Mouse (Mus musculus): ENCODE measurements at regions not wholly inside any gene's neighbourhood (a gene's known extent, or its start where the extent isn't known, plus 50 kb on each side); places are given as distances from the start of the nearest gene placed in this dataset.

DNA sequence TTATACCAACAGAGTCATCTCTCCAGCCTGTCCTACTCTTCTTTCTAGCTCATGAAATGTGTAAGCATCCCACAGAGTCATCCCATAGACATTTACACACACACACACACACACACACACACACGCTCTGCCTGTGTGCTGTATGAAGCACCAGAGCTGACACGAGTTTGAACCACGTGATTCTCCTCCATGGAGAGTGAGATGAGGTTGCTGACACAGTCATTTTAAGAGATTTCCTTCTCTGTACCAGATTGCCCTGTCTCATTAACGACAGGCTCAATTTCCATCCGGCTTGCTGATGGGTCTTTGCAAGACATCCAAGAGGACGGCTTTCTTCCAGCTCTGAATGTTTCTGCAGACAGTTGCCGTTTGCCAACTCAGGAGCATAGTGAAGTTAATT, 190.0 kb downstream of the Clic5 start:
- ATAC-seq (ENCODE audit: insufficient read depth) (no peak), DNase-seq (ENCODE audit: low read depth in 3 of 3, low spot score in 3 of 3) (no peak)
- WGBS (ENCODE audit: insufficient replicate concordance) = 57% methylated on average over 7 of the region's 7 CpGs
- no peaks in the 10 kb centered on the region for H3K9me3 ChIP-seq (ENCODE audit: control insufficient read depth, low read length)
- H3K27me3 ChIP-seq (ENCODE audit: control insufficient read depth, insufficient read depth, low read length) = no peaks in the 10 kb centered on the region
- no peak overlapping the region for H3K27ac ChIP-seq
- no peak overlapping the region for H3K4me2 ChIP-seq (ENCODE audit: low read depth)
- TF ChIP-seq EP300 (IDR thresholded peaks at IDR 0.05; ENCODE audit: low read depth) (no peak), CTCF (IDR thresholded peaks at IDR 0.05; ENCODE audit: low read depth) (no peak)
- no peaks in the 10 kb centered on the region for H3K36me3 ChIP-seq (replicated peaks; ENCODE audit: control insufficient read depth, insufficient read depth, low read depth)
- no peak overlapping the region for H3K9ac ChIP-seq (replicated peaks)
- no peak overlapping the region for H3K4me3 ChIP-seq (ENCODE audit: insufficient read depth in 1 of 2, low read depth in 2 of 2, low read length in 2 of 2)
- no peaks in the 10 kb centered on the region for H3K4me1 ChIP-seq (replicated peaks; ENCODE audit: control insufficient read depth in 2 of 2, insufficient read depth in 2 of 2, low read length in 1 of 2)

DNA sequence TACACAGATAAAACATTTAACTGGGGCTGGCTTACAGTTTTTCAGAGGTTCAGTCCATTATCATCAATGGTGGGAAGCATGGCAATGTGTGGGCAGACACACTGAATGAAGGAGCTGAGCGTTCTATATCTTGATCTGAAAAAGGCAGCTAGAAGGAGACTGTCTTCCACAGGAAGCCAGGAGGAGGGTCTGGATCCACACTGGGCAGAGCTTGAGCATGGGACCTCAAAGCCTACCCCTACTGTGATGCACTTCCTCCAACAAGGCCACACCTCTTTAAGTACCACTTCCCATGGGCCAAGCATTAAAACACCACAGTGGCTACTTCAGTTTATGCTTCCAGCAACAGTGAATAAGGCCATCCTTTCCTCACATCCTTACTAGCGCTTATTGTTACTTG, 200.5 kb downstream of the Clic5 start:
- no peaks in the 10 kb centered on the region for H3K4me1 ChIP-seq (replicated peaks; ENCODE audit: control insufficient read depth in 2 of 2, insufficient read depth in 2 of 2, low read length in 1 of 2)
- H3K4me2 ChIP-seq (ENCODE audit: low read depth) = no peak overlapping the region
- no peak overlapping the region for H3K4me3 ChIP-seq (ENCODE audit: insufficient read depth in 1 of 2, low read depth in 2 of 2, low read length in 2 of 2)
- ATAC-seq (ENCODE audit: insufficient read depth) = no peak
- no peak overlapping the region for H3K27ac ChIP-seq
- no peak overlapping the region for H3K9ac ChIP-seq (replicated peaks)
- no peaks in the 10 kb centered on the region for H3K9me3 ChIP-seq (ENCODE audit: control insufficient read depth, low read length)
- H3K27me3 ChIP-seq (ENCODE audit: control insufficient read depth, insufficient read depth, low read length) = no peaks in the 10 kb centered on the region
- no peaks in the 10 kb centered on the region for H3K36me3 ChIP-seq (replicated peaks; ENCODE audit: control insufficient read depth, insufficient read depth, low read depth)
- no peak for TF ChIP-seq EP300 (IDR thresholded peaks at IDR 0.05; ENCODE audit: low read depth)
- no peak for TF ChIP-seq CTCF (IDR thresholded peaks at IDR 0.05; ENCODE audit: low read depth)
- DNase-seq (ENCODE audit: low read depth in 3 of 3, low spot score in 3 of 3) = no peak
- 54% methylated on average over 2 of the region's 2 CpGs for WGBS (ENCODE audit: insufficient replicate concordance)

- no peaks in the 10 kb centered on the region for H3K36me3 ChIP-seq (replicated peaks; ENCODE audit: control insufficient read depth, insufficient read depth, low read depth)
- no peak overlapping the region for H3K4me3 ChIP-seq (ENCODE audit: insufficient read depth in 1 of 2, low read depth in 2 of 2, low read length in 2 of 2)
- DNase-seq (ENCODE audit: low read depth in 3 of 3, low spot score in 3 of 3) (no peak), ATAC-seq (ENCODE audit: insufficient read depth) (no peak)
- no peak overlapping the region for H3K27ac ChIP-seq
- H3K4me2 ChIP-seq (ENCODE audit: low read depth) = no peak overlapping the region
- TF ChIP-seq EP300 (IDR thresholded peaks at IDR 0.05; ENCODE audit: low read depth) = no peak
- no peak for TF ChIP-seq CTCF (IDR thresholded peaks at IDR 0.05; ENCODE audit: low read depth)
- H3K27me3 ChIP-seq (ENCODE audit: control insufficient read depth, insufficient read depth, low read length) = no peaks in the 10 kb centered on the region
- WGBS (ENCODE audit: insufficient replicate concordance) = 64% methylated on average over 5 of the region's 5 CpGs
- H3K9me3 ChIP-seq (ENCODE audit: control insufficient read depth, low read length) = no peaks in the 10 kb centered on the region
- H3K4me1 ChIP-seq (replicated peaks; ENCODE audit: control insufficient read depth in 2 of 2, insufficient read depth in 2 of 2, low read length in 1 of 2) = no peaks in the 10 kb centered on the region
- no peak overlapping the region for H3K9ac ChIP-seq (replicated peaks)
These were observed 209.4 kb downstream of the Clic5 start for GRCm38 (mm10) chr17:44397829-44398228.

DNA sequence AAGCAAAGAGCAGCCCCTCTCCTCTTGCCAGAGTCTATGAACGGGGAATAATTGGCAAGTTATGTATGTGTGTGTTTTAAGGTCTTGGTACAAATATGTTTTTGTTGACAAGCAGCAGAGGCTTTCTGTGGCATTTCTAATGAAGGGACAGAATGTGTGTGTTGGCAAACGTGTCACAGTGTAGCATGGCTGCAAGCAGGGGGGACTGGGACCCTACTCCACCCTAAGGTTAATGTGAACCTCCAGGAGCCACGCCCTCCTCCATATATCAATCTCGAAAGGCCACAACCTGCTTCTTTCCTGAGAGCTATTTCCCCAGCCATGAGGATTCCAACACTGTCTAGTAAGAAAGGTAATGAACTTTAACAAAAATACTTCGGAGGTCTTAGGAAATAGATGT, 209.8 kb downstream of the Clic5 start:
- Histone ChIP-seq H3K36me3 (replicated peaks; ENCODE audit: control insufficient read depth, insufficient read depth, low read depth) (no peaks in the 10 kb centered on the region), H3K4me2 (ENCODE audit: low read depth) (no peak overlapping the region), H3K27ac (no peak overlapping the region), H3K4me1 (replicated peaks; ENCODE audit: control insufficient read depth in 2 of 2, insufficient read depth in 2 of 2, low read length in 1 of 2) (no peaks in the 10 kb centered on the region), H3K27me3 (ENCODE audit: control insufficient read depth, insufficient read depth, low read length) (no peaks in the 10 kb centered on the region), H3K4me3 (ENCODE audit: insufficient read depth in 1 of 2, low read depth in 2 of 2, low read length in 2 of 2) (no peak overlapping the region), H3K9me3 (ENCODE audit: control insufficient read depth, low read length) (no peaks in the 10 kb centered on the region), H3K9ac (replicated peaks) (no peak overlapping the region)
- TF ChIP-seq EP300 (IDR thresholded peaks at IDR 0.05; ENCODE audit: low read depth) (no peak), CTCF (IDR thresholded peaks at IDR 0.05; ENCODE audit: low read depth) (no peak)
- DNase-seq (ENCODE audit: low read depth in 3 of 3, low spot score in 3 of 3) (no peak), ATAC-seq (ENCODE audit: insufficient read depth) (no peak)
- 48% methylated on average over 5 of the region's 5 CpGs for WGBS (ENCODE audit: insufficient replicate concordance)

- no peak for DNase-seq (ENCODE audit: low read depth in 3 of 3, low spot score in 3 of 3)
- no peaks in the 10 kb centered on the region for H3K9me3 ChIP-seq (ENCODE audit: control insufficient read depth, low read length)
- H3K36me3 ChIP-seq (replicated peaks; ENCODE audit: control insufficient read depth, insufficient read depth, low read depth) = no peaks in the 10 kb centered on the region
- H3K9ac ChIP-seq (replicated peaks) = no peak overlapping the region
- no peak overlapping the region for H3K27ac ChIP-seq
- no peak for ATAC-seq (ENCODE audit: insufficient read depth)
- H3K4me3 ChIP-seq (ENCODE audit: insufficient read depth in 1 of 2, low read depth in 2 of 2, low read length in 2 of 2) = no peak overlapping the region
- 66% methylated on average over 6 of the region's 6 CpGs for WGBS (ENCODE audit: insufficient replicate concordance)
- TF ChIP-seq EP300 (IDR thresholded peaks at IDR 0.05; ENCODE audit: low read depth) (no peak), CTCF (IDR thresholded peaks at IDR 0.05; ENCODE audit: low read depth) (no peak)
- H3K27me3 ChIP-seq (ENCODE audit: control insufficient read depth, insufficient read depth, low read length) = no peaks in the 10 kb centered on the region
- no peak overlapping the region for H3K4me2 ChIP-seq (ENCODE audit: low read depth)
- no peaks in the 10 kb centered on the region for H3K4me1 ChIP-seq (replicated peaks; ENCODE audit: control insufficient read depth in 2 of 2, insufficient read depth in 2 of 2, low read length in 1 of 2)
These were observed 216.5 kb downstream of the Clic5 start for GRCm38 (mm10) chr17:44404923-44405322.
